Mouse (Mus musculus) hindbrain, postnatal 0 days (tissue): Measurements from ENCODE around the gene Vmn2r27. TPM values are rescaled to one million over a fixed set of nuclear protein-coding genes. Genes with fewer than 3 reads are reported as not detected.

Experiments used
- ATAC-seq: fragments of 200-750 bp; cut with Nextera tagmentation; 2 replicates; pipeline ENCODE4 v1.8.0; 2017; ENCODE audit warnings: mild to moderate bottlenecking, moderate TSS enrichment, moderate library complexity
- DNase-seq: peaks from one replicate; pipeline ENCODE4 v3.0.0-alpha.2; 2015; ENCODE audit warnings: low spot score
- H3K27ac ChIP-seq: fragments of 300-500 bp; sonication (generic); 2 replicates; pipeline ENCODE4 v1.5.1; 2014; ENCODE audit warnings: mild to moderate bottlenecking
- H3K27me3 ChIP-seq: fragments of 300-500 bp; sonication (generic); 2 replicates; pipeline ENCODE4 v1.6.1; 2014; ENCODE audit warnings: low read length, mixed read lengths; ENCODE audit not compliant: insufficient read depth
- H3K36me3 ChIP-seq: fragments of 300-500 bp; sonication (generic); 2 replicates; pipeline ENCODE4 v1.6.1; 2014; ENCODE audit warnings: low read length, mixed read lengths; ENCODE audit not compliant: insufficient read depth
- H3K4me1 ChIP-seq: fragments of 300-500 bp; sonication (generic); 2 replicates; pipeline ENCODE4 v1.6.1; 2014; ENCODE audit warnings: antibody characterized with exemption, low read length, mixed read lengths; ENCODE audit not compliant: insufficient read depth
- H3K4me2 ChIP-seq: fragments of 300-500 bp; sonication (generic); 2 replicates; pipeline ENCODE4 v1.6.1; 2014; ENCODE audit warnings: low read depth, mild to moderate bottlenecking, low read length, moderate library complexity, mixed read lengths
- H3K4me3 ChIP-seq: fragments of 300-500 bp; sonication (generic); 2 replicates; pipeline ENCODE4 v1.5.1; 2014; ENCODE audit warnings: low read length
- H3K9ac ChIP-seq: fragments of 300-500 bp; sonication (generic); replicated peaks from 2 replicates; pipeline ENCODE4 v1.6.1; 2014; ENCODE audit warnings: mild to moderate bottlenecking, low read length, moderate library complexity, mixed read lengths
- H3K9me3 ChIP-seq: fragments of 300-500 bp; sonication (generic); 2 replicates; pipeline ENCODE4 v1.6.1; 2016; ENCODE audit warnings: low read length, mixed read lengths
- CTCF ChIP-seq: IDR thresholded peaks from 2 replicates; pipeline ENCODE4 v1.5.1; 2016; ENCODE audit warnings: antibody characterized with exemption, control low read depth, low read depth
- WGBS: fragments of 180-500 bp; shearing (Covaris S2); extraction: QIAGEN DNeasy Blood & Tissue Kit; methylation state at CpG from one replicate; pipeline ENCODE4 v1.1.7; 2014; 5-methylcytosine and 5-hydroxymethylcytosine counted together
- polyA plus RNA-seq: library from polyadenylated mRNA; unstranded; fragments of >200 nt; fragmentation: Nextera tagmentation; extraction: Ambion mirVana; gene quantifications from 2 replicates; pipeline ENCODE4 v1.2.1, GENCODE M21; 2015
- total RNA-seq: library from RNA; depleted of rRNA; stranded (reverse); fragments of >200 nt; gene quantifications from 2 replicates; pipeline ENCODE4 v1.2.3, GENCODE M21; 2014; rRNA removed

Gene Vmn2r27
- total and polyA plus RNA-seq, 2 experiments from 2014 or later: not detected

DNA sequence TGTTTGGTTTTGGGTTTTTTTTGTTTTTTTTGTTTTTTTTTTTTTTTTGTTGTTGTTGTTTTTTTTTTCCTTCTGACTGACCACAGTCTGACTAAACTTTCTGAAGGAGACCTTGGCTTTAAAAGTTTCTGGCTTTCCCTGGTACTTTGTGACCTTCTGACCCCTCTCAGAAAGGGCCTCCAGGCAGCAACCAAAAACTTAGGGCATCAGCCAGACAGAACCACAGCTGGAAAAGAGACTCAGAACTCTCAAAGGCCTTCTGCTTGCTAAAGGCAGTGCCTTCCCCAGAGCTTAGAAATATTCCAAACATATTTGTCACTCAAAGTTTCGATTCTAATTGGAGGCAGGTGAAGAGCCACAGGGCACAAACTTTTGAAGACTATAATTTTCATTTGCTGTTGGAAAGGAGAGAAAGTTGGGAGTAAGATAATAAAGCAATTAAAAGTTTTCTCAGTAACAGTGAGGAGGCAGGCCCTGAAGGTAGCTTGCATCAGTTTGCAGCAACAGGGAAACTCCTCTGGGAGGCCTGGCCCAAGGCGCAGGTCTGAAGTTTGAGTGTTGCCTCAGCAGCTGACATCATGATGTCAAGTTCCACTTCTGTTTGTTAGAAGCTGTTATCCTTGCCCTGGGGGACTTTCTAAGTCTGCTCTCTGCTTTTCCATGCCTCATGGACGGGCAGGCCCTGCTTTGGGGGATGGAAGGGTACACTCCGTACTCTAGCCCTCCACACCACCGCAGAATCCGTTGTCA is 24.2 kb upstream of the Vmn2r27 start:
- no peak overlapping the region for H3K27ac ChIP-seq
- ATAC-seq (no peak), DNase-seq (no peak)
- no peaks in the 10 kb centered on the region for H3K9me3 ChIP-seq
- no peak overlapping the region for H3K4me3 ChIP-seq
- H3K4me2 ChIP-seq: no peak overlapping the region
- no peaks in the 10 kb centered on the region for H3K27me3 ChIP-seq
- no peaks in the 10 kb centered on the region for H3K36me3 ChIP-seq
- H3K4me1 ChIP-seq: no peaks in the 10 kb centered on the region
- no peak overlapping the region for H3K9ac ChIP-seq
- TF ChIP-seq CTCF: no peak
- 67% methylated on average over 6 of the region's 6 CpGs for WGBS

GRCm38 (mm10) chr6:124202116-124202515 is 29.5 kb downstream of the Vmn2r27 start:
- ATAC-seq: no peak
- DNase-seq: no peak
- H3K27ac ChIP-seq: no peak overlapping the region
- H3K9me3 ChIP-seq: no peaks in the 10 kb centered on the region
- H3K4me1 ChIP-seq: no peaks in the 10 kb centered on the region
- H3K4me3 ChIP-seq: no peak overlapping the region
- H3K27me3 ChIP-seq: no peaks in the 10 kb centered on the region
- H3K4me2 ChIP-seq: no peak overlapping the region
- no peaks in the 10 kb centered on the region for H3K36me3 ChIP-seq
- 76% methylated on average over 4 of the region's 4 CpGs for WGBS
- TF ChIP-seq CTCF: no peak
- H3K9ac ChIP-seq: no peak overlapping the region

DNA sequence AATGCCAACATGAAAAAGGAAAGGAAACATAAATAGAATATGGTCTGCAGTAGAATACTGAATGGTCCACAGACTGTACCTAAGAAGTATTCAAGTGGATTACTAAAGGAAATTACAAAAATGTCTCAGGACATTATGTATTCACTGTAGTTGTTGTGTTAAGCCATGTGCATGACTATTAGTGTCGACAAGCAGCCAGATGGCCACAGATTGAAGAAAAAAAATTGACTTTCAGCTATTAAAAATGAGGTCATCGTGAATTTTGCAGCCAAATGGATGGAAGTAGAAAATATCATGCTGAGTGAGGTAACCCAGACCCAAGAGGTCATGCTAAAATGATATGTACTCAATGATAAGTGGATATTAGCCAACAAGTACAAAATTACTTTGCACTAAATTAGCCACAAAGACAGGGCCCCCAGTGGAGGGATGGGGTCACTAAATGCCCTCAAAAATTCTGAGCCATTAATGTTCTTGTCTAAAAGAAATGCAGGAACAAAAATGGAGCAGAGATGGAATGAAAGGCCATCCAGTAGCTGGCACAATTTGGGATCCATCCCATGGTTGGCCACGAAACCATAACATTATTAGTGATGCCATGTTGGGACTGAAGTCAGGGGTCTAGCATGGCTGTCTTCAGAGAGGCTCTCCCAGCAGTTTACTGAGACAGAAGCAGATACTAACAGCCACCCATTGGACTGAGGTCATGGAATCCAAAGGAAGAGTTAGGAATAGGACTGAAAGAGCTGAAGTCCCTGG is 63.0 kb downstream of the Vmn2r27 start:
- ATAC-seq (peak; percentile 62; the same call in 1 of the 2 replicates), DNase-seq (peak; percentile 54)
- no peak overlapping the region for H3K4me2 ChIP-seq
- 57% methylated on average over 3 of the region's 3 CpGs for WGBS
- no peaks in the 10 kb centered on the region for H3K36me3 ChIP-seq
- no peaks in the 10 kb centered on the region for H3K27me3 ChIP-seq
- H3K4me1 ChIP-seq: no peaks in the 10 kb centered on the region
- no peaks in the 10 kb centered on the region for H3K9me3 ChIP-seq
- no peak for TF ChIP-seq CTCF
- no peak overlapping the region for H3K9ac ChIP-seq
- no peak overlapping the region for H3K27ac ChIP-seq
- no peak overlapping the region for H3K4me3 ChIP-seq

DNA sequence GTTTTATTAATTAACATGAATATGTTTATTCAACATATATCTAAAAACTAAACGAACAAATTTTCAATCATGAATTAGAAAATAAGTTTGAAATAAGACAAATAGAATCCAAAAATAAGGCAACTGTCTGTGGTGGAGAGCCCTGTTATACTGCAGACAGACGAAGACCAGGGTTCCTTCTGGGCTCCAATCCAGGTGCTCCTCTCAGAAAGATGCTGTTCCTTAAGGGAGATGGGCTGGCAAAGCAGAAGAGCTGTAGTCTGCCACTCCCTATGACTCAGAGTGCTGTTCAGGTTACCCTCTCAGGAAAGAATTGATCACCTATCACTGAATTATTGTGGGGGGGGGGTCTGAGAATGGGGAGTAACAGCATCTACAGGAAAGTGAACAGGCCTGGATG is 65.1 kb downstream of the Vmn2r27 start:
- no peaks in the 10 kb centered on the region for H3K4me1 ChIP-seq
- no peak overlapping the region for H3K4me2 ChIP-seq
- H3K27me3 ChIP-seq: no peaks in the 10 kb centered on the region
- 71% methylated on average over 2 of the region's 2 CpGs for WGBS
- no peak for TF ChIP-seq CTCF
- H3K4me3 ChIP-seq: no peak overlapping the region
- no peak overlapping the region for H3K9ac ChIP-seq
- H3K9me3 ChIP-seq: no peaks in the 10 kb centered on the region
- ATAC-seq (no peak), DNase-seq (no peak)
- H3K36me3 ChIP-seq: no peaks in the 10 kb centered on the region
- no peak overlapping the region for H3K27ac ChIP-seq

DNA sequence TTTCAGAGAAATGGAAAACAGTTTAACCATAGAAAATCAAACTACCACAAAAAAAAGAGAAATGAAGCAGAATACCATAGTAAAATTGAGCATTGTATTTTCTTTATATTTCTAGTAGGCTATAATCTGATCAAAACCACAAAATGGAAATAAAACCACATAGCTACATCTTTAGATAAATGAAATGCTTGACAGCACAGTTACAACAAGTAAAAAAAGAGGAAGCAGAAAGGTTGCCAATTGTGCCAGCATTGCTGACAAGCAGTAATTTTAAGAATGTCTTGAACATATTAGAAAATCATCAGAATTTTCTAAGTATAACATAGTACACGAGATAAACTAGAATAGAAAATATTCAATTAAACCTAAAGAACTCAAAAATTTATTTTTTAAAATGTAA is 81.8 kb downstream of the Vmn2r27 start:
- Histone ChIP-seq H3K27ac (no peak overlapping the region), H3K27me3 (no peaks in the 10 kb centered on the region), H3K4me2 (no peak overlapping the region), H3K36me3 (no peaks in the 10 kb centered on the region), H3K4me3 (no peak overlapping the region), H3K9ac (no peak overlapping the region), H3K9me3 (no peaks in the 10 kb centered on the region), H3K4me1 (no peaks in the 10 kb centered on the region)
- DNase-seq (no peak), ATAC-seq (no peak)
- WGBS: 49% methylated on average over 1 of the region's 1 CpGs
- no peak for TF ChIP-seq CTCF

Other genes with a start within 250 kb of the Vmn2r27 start
- gene Vmn2r26, start 207.3 kb downstream of the Vmn2r27 start, total RNA-seq: not detected in 2 replicates
- not detected in 2 replicates for gene Vmn2r26, start 207.3 kb downstream of the Vmn2r27 start, polyA plus RNA-seq
- 0.54 and 1.5 TPM in 2 replicates for gene Cd163, start 72.8 kb upstream of the Vmn2r27 start, total RNA-seq
- gene Cd163, start 72.8 kb upstream of the Vmn2r27 start, polyA plus RNA-seq: 1.7 and 2.1 TPM in 2 replicates
- gene Pex5, start 183.2 kb upstream of the Vmn2r27 start, total RNA-seq: 74.4 and 80.8 TPM in 2 replicates
- gene Pex5, start 183.2 kb upstream of the Vmn2r27 start, polyA plus RNA-seq: 46.6 and 49.0 TPM in 2 replicates
- gene Clstn3, start 232.9 kb upstream of the Vmn2r27 start, total RNA-seq: 338 and 342 TPM in 2 replicates
- 171 and 184 TPM in 2 replicates for gene Clstn3, start 232.9 kb upstream of the Vmn2r27 start, polyA plus RNA-seq